Mouse (Mus musculus) adrenal gland, adult 8-10 months (tissue): ENCODE results near the gene Csnk2a1. TPM values are rescaled to one million over a fixed set of nuclear protein-coding genes. Genes with fewer than 3 reads are reported as not detected.

ENCODE experiments used
- DNase-seq: peaks from one replicate; pipeline ENCODE4 v3.0.0; 2022
- total RNA-seq, 4 experiments: library from RNA; stranded (reverse); gene quantifications; 2 replicates each; pipeline ENCODE4 v1.2.4; 2022

Gene Csnk2a1
- total RNA-seq, 4 experiments from 2014 or later = 91.6 to 116 (median 107) TPM

- DNase-seq = no peak
Measured at GRCm38 (mm10) chr2:152326157-152326556, 99.5 kb downstream of the Csnk2a1 start.

- DNase-seq = peak; percentile 69
Measured at GRCm38 (mm10) chr2:152326654-152327053, 100.0 kb downstream of the Csnk2a1 start.

GRCm38 (mm10) chr2:152327980-152328379 lies 101.3 kb downstream of the Csnk2a1 start:
- DNase-seq = no peak

GRCm38 (mm10) chr2:152330858-152331423 lies 104.3 kb downstream of the Csnk2a1 start:
- no peak for DNase-seq

Other genes starting within 250 kb of the Csnk2a1 start
- gene Fam110a, start 246.6 kb upstream of the Csnk2a1 start, total RNA-seq = 10 to 100 TPM; 13.7 to 15.1 (median 14.1) TPM
- gene Slc52a3, start 230.3 kb upstream of the Csnk2a1 start, total RNA-seq = 1 to 10 TPM; 1.8 to 4.4 (median 3.3) TPM
- gene Scrt2, start 145.3 kb upstream of the Csnk2a1 start, total RNA-seq = under 1 TPM; 0.23 to 0.30 (median 0.26) TPM
- gene Srxn1, start 121.3 kb upstream of the Csnk2a1 start, total RNA-seq = 100 to 1,000 TPM; 134 to 367 (median 207) TPM
- gene Tcf15, start 83.3 kb upstream of the Csnk2a1 start, total RNA-seq = 1 to 10 TPM; 1.5 to 4.1 (median 3.0) TPM
- 100 to 1,000 TPM; 143 to 157 (median 143) TPM for gene Tbc1d20, start 67.0 kb downstream of the Csnk2a1 start, total RNA-seq
- gene Rbck1, start 105.8 kb downstream of the Csnk2a1 start, total RNA-seq = 100 to 1,000 TPM; 120 to 169 (median 145) TPM
- gene Trib3, start 117.2 kb downstream of the Csnk2a1 start, total RNA-seq = 10 to 100 TPM in 2 of 4 experiments, 1 to 10 TPM in 2; 2.8 to 11.3 (median 6.9) TPM
- 10 to 100 TPM in 1 of 4 experiments, 1 to 10 TPM in 3; 5.3 to 11.3 (median 8.1) TPM for gene Nrsn2, start 149.8 kb downstream of the Csnk2a1 start, total RNA-seq
- gene Sox12, start 171.2 kb downstream of the Csnk2a1 start, total RNA-seq = 10 to 100 TPM in 3 of 4 experiments, 1 to 10 TPM in 1; 9.9 to 16.8 (median 12.6) TPM
- 10 to 100 TPM in 1 of 4 experiments, 1 to 10 TPM in 3; 7.9 to 11.2 (median 9.2) TPM for gene Zcchc3, start 188.2 kb downstream of the Csnk2a1 start, total RNA-seq
- under 1 TPM; 0.32 to 0.51 (median 0.42) TPM for gene 6820408C15Rik, start 188.7 kb downstream of the Csnk2a1 start, total RNA-seq
- not detected for gene Defb23, start 237.8 kb downstream of the Csnk2a1 start, total RNA-seq